Mouse (Mus musculus) olfactory bulb, adult 2 months (tissue): ENCODE measurements around the gene Dgkd.

Source experiments
- CTCF ChIP-seq: fragments of 200-500 bp; IDR thresholded peaks from 2 replicates; pipeline ENCODE4 v1.5.1; 2012; ENCODE audit warnings: low read depth, mild to moderate bottlenecking, low read length, moderate library complexity; ENCODE audit not compliant: insufficient read depth
- POLR2A ChIP-seq: fragments of 200-500 bp; IDR thresholded peaks from 2 replicates; pipeline ENCODE4 v1.6.1; 2012; ENCODE audit warnings: mild to moderate bottlenecking, low read depth, low read length, moderate library complexity; ENCODE audit not compliant: insufficient read depth

DNA sequence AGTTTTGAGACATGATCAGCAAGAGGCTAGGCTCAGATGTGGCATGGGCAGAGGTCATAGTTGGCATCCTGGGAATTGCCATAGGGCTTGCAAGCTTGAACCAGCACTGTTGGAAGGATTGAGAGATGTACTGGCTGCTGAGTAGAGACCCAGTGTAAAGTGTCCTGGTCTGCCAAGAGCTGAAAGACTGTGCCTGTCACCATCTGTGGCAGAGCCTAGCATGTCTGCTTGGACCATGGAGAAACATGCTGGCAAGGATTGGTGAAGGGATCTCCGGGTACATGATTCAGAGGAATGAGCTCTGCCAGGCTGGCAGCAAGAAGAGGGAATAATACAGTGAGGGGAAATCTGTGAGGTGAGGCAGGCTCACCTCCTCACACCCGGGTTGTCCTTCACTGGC is 65.0 kb downstream of the Dgkd start:
- TF ChIP-seq POLR2A (no peak), CTCF (no peak)
